Mouse (Mus musculus): Measurements from ENCODE around the gene Slc25a33.
"Not testable (repeated sequence)": the region's sequence is repeated elsewhere in the genome, so short reads cannot be mapped to it uniquely, and the experiment has no call there.

Slc25a33 gene

GRCm38 (mm10) chr4:149763335-149763734 lies 10.7 kb downstream of the Slc25a33 start:
- in situ Hi-C loops (cut with MboI; ENCODE audit: low sequenced_read_pairs) = no loop called here

DNA sequence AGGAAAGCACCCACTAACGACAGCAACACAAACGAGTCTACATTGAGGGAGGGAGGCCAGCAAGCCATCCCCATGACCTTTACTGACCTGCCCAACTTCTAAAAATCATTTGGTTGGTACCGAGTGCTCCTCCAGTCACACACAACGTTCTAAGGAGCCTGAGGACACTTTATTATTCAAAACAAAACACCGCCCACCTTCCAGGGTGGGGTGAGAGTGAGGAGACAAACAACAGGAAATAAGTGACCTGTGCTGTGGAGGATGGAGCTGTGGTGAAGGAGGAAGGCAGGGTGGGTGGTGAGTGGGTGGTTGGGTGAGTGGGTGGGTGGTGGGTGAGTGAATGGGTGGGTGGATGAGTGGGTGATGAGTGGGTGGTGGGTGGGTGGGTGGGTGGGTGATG lies 14.6 kb downstream of the Slc25a33 start:
- in situ Hi-C loops (cut with MboI; ENCODE audit: low sequenced_read_pairs) = no loop called here

GRCm38 (mm10) chr4:149758423-149758822 lies 15.7 kb downstream of the Slc25a33 start:
- in situ Hi-C loops (cut with MboI; ENCODE audit: low sequenced_read_pairs) = no loop called here

DNA sequence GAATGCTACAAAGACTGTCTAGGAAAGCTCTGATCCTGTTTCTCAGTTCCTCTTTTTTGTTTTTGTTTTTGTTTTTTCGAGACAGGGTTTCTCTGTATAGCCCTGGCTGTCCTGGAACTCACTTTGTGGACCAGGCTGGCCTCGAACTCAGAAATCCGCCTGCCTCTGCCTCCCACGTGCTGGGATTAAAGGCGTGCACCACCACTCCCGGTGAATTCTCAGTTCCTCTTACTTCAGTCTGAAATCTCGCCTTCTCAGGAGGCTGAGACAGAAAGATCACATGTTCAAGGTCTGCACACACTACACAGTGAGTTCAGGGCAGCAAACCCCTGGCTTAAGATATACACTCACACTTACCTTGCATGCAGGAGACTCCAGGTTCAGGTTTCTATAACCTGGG lies 17.5 kb downstream of the Slc25a33 start:
- in situ Hi-C loops (cut with MboI; ENCODE audit: low sequenced_read_pairs) = not testable (repeated sequence)

DNA sequence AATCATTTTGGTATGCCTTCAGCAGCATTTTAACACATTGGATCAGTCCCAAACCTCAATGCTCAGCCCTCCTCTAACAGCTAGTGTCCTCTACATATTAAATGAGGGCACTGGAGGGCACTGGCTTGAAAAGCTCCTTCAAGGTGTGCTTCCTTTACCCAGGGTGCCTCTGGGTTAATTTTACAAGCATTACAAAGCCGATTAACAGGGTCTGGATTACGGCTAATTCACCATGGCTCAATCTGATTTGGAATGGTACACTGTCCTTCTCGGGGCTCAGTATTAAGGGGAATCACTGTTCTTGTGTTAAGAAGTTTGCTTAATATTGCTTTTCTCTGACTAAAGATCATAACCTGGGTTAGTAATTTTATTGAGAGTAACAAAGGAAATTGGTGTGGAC lies 21.2 kb downstream of the Slc25a33 start:
- in situ Hi-C loops (cut with MboI; ENCODE audit: low sequenced_read_pairs) = no loop called here

DNA sequence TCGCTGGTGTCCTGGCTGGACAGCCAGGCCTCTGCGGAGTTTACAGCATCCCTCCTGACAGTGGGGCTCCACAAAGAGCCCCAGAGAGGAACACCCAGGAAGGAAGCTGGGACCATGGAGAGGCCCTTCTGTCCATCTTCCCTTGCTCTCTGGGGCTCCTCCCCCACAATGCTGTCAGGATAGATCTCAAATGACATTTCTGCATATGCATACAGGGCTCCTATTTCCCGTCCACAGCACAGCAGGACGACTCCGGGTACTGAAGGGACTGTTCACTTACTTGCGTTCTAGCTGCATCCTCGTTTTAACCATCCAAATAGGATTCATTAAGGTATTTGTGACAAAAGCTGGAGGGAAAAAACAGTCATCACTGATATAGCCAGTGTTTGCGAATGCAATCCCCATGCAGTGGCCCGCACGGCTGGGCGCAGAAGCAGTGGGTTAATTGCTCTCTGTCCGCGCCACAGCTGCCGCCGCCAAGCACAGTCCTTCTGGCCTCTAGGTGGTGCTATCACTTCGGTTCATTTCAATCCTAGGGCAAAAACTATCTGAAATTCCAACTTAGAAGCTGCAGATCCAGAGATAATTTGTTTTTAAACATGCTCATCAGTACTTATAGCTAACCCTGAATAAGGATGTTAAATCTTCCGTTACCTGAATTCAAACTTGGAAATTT lies 21.8 kb downstream of the Slc25a33 start:
- in situ Hi-C loops (cut with MboI; ENCODE audit: low sequenced_read_pairs) = no loop called here

- in situ Hi-C loops (cut with MboI; ENCODE audit: low sequenced_read_pairs) = no loop called here
These were observed 23.4 kb downstream of the Slc25a33 start for GRCm38 (mm10) chr4:149750671-149751070.

DNA sequence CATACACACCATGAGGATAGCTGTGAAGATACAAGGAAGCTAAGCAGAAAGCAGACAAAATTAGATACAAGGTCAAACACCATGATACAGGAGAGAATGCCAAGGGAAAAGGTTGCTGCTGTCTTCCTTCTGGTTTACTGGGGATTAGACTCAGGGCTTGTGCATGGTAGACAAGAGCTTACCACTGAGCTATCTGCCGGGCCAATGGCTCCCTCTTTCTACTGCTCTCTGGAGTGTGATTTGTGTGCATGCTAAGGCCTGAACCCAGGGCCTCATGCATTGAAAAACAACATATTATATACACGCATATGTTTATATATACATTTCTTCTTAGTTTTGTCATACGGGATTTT lies 24.4 kb downstream of the Slc25a33 start:
- in situ Hi-C loops (cut with MboI; ENCODE audit: low sequenced_read_pairs) = not testable (repeated sequence)

DNA sequence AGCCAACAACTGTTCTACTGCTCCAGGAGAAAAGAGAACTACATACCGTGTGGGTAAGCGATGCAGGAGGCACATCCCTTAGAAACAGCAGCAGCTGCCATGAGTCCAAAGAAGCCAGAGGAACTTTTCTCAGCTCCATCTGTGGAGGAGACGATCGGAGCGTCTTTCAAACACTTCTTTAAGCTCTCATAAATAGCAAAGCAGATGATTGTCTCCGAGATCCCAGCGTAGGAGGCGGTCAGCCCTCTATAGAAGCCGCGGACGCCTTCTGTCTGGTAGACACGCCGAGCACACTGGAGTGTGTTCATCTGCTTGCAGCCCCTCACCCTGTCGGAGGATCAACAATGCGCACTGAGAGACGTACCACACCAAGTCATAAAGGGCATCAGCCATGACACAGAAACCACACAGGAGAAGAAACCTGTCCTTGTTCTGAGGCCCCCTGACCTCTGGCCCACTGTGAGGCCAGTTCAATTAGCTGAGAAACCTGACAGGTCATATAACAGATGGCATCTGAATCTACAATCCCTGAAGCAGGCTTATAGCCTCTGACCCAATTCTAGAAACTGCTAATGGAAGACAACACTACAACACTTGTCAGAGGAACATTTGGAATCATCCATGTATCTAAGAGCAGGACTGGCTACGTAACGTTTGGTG lies 24.9 kb downstream of the Slc25a33 start:
- in situ Hi-C loops (cut with MboI; ENCODE audit: low sequenced_read_pairs) = no loop called here

DNA sequence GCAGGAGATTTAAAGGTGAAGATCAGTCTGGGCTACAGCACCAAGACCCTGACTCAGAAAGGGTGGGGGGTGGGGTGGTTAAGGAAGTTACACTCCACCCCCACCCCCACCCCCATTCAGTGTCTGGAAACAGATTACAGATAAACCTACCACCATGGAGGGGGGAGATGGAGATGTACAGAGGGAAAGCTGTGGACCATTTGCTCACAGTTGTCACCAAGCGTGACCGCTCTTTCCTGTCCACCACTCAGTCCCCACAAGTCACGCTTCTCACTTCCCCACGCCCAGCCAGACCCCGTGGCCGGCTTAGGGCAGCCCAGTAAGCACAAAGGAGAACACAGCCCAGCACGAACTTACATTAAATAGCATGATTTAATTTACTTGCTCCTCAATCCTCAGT lies 30.0 kb downstream of the Slc25a33 start:
- in situ Hi-C loops (cut with MboI; ENCODE audit: low sequenced_read_pairs) = no loop called here

GRCm38 (mm10) chr4:149742011-149742530 lies 32.0 kb downstream of the Slc25a33 start:
- in situ Hi-C loops (cut with MboI; ENCODE audit: low sequenced_read_pairs) = no loop called here

DNA sequence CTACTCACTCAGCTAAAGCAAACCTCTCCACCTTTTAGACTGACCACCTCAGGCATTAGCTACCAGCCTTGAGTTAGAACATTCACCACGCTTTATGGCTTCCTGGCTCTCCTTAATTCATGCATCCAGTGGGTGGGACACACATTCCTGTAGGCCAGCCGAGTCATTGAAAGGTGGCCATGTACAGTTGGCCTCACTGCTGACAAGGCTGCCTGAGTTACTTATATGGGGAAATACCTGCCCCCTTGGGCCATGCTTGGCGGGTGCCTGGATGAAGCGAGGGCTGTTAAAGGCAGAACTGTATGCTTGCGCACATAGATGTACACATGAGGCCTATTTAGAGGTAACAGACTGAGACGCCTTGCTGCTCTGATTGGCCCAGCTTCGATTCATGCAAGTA lies 33.8 kb downstream of the Slc25a33 start:
- in situ Hi-C loops (cut with MboI; ENCODE audit: low sequenced_read_pairs) = no loop called here

- in situ Hi-C loops (cut with MboI; ENCODE audit: low sequenced_read_pairs) = no loop called here
These were observed 34.6 kb downstream of the Slc25a33 start for GRCm38 (mm10) chr4:149739478-149739877.

DNA sequence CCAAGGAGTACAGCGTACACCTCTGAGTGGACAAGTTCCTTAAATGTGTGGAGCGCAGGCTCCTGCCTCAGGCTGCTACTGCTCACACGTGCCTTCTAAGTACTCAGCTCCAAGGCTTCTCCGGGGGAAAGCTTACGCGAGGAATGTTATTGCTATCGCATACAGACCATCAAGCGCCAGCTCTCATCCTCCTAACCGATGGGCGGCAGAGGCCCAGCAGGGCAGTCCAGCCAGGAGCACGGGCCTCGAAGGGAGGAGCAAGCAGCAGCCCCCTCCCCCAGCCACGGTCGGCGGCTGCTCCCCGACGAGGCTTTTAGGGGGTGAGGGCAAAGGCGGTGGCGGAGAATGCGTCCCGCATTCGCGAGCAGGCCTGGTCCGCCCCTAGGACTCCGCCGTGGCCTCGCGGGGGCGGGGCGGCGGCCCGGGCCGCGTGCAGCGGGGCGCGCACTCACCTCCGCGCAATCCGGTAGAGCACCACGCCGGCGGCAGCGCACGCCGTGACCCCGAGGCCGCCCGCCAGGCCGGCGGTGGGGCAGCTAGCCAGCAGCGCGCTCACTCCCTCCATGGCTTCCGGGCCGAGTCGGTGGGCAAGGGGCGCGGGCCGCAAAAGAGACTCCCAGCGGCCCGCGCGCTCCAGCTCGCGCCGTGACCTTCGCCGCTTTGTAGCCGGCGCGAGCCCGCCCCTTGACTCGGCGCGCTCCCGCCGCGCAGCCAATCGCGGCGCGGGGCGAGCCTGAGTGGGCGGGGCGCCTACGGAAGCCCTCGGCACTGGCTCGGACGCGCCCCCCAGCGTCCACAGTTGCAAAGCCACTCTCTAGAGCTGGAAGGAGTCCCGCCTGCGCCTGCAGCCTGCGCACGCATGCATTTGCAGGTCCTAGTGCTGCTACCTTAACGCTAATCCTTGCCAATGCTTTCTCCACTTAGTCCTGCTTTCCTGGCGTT lies 36.4 kb downstream of the Slc25a33 start, which contains the start of gene Tmem201:
Gene Tmem201, minus strand, starts transcription at position 662 of the 942 bp plus-strand sequence.
- in situ Hi-C loops (cut with MboI; ENCODE audit: low sequenced_read_pairs) = no loop called here

DNA sequence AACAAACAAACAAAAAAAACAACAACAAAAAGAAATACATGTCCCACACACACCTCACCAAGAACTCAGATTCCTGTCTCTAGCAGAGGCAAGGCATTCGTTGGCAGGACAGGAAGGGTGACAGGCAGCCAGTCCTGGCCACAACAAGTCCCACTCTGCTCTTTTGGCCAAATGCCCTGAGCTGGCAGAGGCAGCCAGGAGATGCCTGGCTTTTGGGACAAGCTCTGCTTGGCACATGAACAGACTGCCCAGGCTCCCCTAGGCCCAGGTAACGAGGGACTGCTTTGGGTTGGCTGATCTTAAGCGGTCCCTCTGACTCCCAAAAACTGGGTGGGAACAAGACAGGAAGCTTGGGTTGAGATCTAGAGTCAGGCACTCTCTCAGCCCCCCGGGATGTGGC lies 37.5 kb downstream of the Slc25a33 start:
- in situ Hi-C loops (cut with MboI; ENCODE audit: low sequenced_read_pairs) = no loop called here

DNA sequence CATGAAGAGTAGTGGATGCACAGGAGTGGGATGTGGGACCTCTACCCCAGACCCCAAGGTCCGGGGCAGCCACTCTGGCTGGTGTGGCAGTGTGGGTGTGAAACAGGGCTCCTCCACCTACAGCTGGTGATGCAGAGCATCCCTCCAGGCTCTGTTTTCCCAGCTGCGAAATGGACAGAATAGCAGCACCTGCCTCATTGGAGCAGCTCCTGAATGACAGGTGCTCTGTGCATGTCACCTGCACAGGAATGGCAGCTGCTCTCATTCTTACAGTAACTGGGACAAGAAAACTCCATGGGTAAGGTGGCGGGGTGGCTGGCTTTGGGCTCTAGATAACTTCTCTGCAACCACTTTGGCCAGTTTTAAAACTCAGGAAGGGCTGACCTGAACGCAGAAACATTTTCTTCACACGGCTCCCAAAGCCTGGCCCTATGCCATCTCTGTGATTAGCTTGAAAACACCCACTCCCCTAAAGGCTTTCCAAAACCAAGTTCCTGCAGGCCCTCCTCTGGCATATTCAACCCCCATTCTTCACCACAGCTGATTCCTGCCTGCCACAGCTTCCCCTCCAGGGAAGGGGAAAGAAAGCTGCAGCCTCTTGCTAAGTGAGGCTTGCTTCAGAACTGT lies 38.3 kb downstream of the Slc25a33 start:
- in situ Hi-C loops (cut with MboI; ENCODE audit: low sequenced_read_pairs) = no loop called here

GRCm38 (mm10) chr4:149734730-149735475 lies 39.2 kb downstream of the Slc25a33 start:
- in situ Hi-C loops (cut with MboI; ENCODE audit: low sequenced_read_pairs) = no loop called here

DNA sequence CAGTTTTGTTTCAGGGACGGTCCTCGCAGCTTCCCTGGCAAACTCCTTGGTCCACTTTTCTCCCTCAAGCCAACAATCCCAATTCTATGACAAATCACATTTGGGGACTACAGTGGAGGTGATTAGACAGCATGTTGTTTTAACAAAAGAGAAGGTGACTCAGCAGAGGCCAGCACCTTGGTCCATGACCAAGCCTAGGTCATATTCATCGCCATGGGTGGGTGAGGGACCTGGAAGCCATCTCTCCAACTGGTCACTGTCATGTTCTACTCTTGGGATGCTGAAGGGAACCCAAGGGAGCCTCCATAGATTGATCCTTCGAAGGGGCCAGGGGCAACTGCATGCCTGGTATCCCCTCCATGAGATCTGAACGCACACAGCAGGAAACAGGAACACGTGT lies 39.8 kb downstream of the Slc25a33 start:
- in situ Hi-C loops (cut with MboI; ENCODE audit: low sequenced_read_pairs) = no loop called here

DNA sequence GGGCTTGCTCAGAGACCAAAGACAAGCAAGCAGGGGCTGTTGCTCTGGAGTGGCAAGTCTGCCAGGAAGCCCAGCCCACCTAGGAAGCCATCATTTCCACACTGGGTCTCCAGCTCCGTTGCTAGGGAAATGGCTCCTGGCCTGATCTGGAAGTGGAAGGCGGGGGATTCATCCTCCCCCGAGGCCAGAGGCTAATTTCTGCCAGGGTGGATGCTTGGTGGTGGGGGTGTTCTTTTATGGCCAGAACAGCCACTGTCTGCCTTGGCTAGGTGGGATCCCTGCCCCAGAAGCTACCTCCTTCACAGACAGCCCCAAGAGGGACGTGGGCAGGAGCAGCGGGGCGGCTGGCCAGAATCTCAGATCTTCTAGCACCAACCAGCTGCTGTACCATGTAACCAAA lies 40.3 kb downstream of the Slc25a33 start:
- in situ Hi-C loops (cut with MboI; ENCODE audit: low sequenced_read_pairs) = no loop called here

- in situ Hi-C loops (cut with MboI; ENCODE audit: low sequenced_read_pairs) = no loop called here
These were observed 41.3 kb downstream of the Slc25a33 start for GRCm38 (mm10) chr4:149732800-149733199.

All from CH12F3 (cell line).